Mouse (Mus musculus) erythroblast, embryonic 14.5 days (primary cell): ENCODE measurements around the gene Olfr620. TPM values are rescaled to one million over a fixed set of nuclear protein-coding genes. Genes with fewer than 3 reads are reported as not detected.

ENCODE experiments used
- H3K27me3 ChIP-seq: 2 replicates; pipeline ENCODE4 v1.6.1; 2012; ENCODE audit warnings: inconsistent platforms; ENCODE audit not compliant: control insufficient read depth
- H3K36me3 ChIP-seq: 2 replicates; pipeline ENCODE4 v1.6.1; 2012; ENCODE audit warnings: mild to moderate bottlenecking, inconsistent platforms; ENCODE audit not compliant: control insufficient read depth
- H3K4me1 ChIP-seq: 2 replicates; pipeline ENCODE4 v1.6.1; 2012; ENCODE audit warnings: inconsistent platforms; ENCODE audit not compliant: control insufficient read depth
- H3K4me3 ChIP-seq: replicated peaks from 2 replicates; pipeline ENCODE3; 2012; ENCODE audit warnings: moderate library complexity, mild to moderate bottlenecking, inconsistent platforms
- H3K9me3 ChIP-seq: 2 replicates; pipeline ENCODE4 v1.6.1; 2012; ENCODE audit warnings: low read length, inconsistent platforms, mixed read lengths; ENCODE audit not compliant: control insufficient read depth
- GATA1 ChIP-seq: IDR thresholded peaks from 2 replicates; pipeline ENCODE4 v1.6.1; 2012; ENCODE audit warnings: low read length, inconsistent platforms, mixed read lengths
- TAL1 ChIP-seq: IDR thresholded peaks from 3 replicates; pipeline ENCODE4 v1.6.1; 2012; ENCODE audit warnings: low read length, inconsistent platforms, mixed read lengths
- polyA plus RNA-seq: library from polyadenylated mRNA; stranded (reverse); fragments of >175 nt; gene quantifications from 2 replicates; pipeline ENCODE4 v1.2.3, GENCODE M21; 2012

The Olfr620 gene
- polyA plus RNA-seq, result not detected in 2 replicates

DNA sequence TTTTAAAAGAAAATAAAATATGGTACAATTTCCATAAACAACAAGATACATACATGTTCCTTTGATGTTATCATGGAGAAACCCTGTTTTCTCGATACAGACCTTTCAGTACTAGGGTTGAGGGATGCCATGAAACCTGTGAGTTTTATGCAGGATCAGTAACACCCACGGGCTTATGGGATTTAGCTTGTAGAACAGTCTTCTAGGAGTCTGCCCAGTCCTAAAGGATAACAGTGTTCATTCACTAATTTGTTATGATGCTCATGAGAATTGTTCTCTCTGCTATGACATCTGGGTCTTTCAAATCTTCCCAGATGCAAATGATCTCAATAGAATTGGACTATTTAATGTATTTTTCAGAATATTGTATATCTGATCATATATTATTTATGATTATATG, at the start of gene Olfr620:
Gene Olfr620, minus strand, starts transcription at position 101 of the 400 bp plus-strand sequence.
- TF ChIP-seq TAL1, result no peak
- TF ChIP-seq GATA1, result no peak
- Histone ChIP-seq H3K27me3 (no peaks in the 10 kb centered on the region), H3K4me3 (no peak within 1 kb of the TSS), H3K9me3 (no peaks in the 10 kb centered on the region), H3K36me3 (no peaks in the 10 kb centered on the region), H3K4me1 (no peaks in the 10 kb centered on the region)

DNA sequence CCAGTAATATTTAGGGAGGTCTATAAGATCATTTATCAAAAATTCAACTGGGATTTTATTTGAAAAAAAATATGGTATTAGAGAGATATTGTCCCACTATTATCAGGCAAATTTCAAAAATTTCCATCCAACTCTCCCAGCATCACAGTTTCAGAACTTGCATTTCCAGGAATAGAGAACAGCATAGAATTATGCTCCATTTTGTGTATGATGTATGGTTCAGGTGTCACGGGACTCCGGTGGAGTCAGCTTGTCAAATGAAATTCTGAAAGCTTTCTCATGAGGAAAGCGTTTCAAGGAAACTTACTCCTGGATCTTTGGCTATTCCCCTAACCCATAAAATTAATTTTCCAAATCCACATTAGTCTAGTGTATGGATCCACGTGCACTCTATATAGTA, 31.7 kb upstream of the Olfr620 start:
- H3K27me3 ChIP-seq, result no peaks in the 10 kb centered on the region

DNA sequence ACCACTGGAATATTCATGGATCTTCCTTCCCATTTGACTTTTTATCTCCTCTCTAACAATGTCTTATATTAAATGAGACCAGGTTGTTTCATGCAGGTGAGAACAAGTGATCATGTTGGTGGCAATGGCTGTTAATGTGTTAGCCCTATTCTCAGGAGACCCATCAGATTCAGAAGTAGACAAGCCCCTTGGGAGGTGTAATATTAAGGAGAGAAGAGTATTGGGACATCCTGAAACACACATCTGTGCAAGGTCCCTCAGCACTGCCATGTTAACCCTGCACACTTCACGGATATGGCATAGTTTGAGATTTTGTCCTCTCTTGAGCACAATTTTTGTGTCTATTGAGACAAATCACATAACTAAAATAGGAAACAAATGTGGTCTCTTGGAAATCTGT, 30.3 kb upstream of the Olfr620 start, which contains the start of gene Olfr622:
Gene Olfr622, minus strand, starts transcription at position 101 of the 400 bp plus-strand sequence.
- Histone ChIP-seq H3K4me1 (no peaks in the 10 kb centered on the region), H3K4me3 (no peak within 1 kb of the TSS), H3K27me3 (no peaks in the 10 kb centered on the region), H3K36me3 (no peaks in the 10 kb centered on the region), H3K9me3 (no peaks in the 10 kb centered on the region)
- no peak for TF ChIP-seq GATA1
- TF ChIP-seq TAL1, result no peak

More for the DNA sequence above, 31.7 kb upstream of the Olfr620 start:
- H3K36me3 ChIP-seq, result no peaks in the 10 kb centered on the region
- no peaks in the 10 kb centered on the region for H3K4me1 ChIP-seq
- H3K9me3 ChIP-seq, result no peaks in the 10 kb centered on the region
- TF ChIP-seq TAL1, result no peak
- no peak for TF ChIP-seq GATA1
- no peak overlapping the region for H3K4me3 ChIP-seq

DNA sequence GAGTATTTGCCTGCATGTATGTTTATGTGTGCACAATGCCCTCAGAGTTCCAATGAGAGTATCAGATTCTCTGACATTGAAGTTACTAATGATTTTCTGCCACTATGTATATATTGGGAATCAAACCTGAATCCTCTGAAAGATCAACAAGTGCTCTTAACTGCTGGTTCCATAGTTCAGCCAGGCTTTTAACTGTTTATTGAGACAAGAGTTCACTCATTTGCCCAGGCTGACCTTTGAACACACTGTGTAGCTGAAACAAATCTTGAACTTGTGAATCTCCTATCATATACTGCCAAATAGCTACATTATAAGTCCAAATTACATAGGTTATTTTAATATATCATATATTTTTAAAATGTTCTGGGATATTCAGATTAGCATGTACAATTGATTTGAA, 24.5 kb upstream of the Olfr620 start:
- no peaks in the 10 kb centered on the region for H3K4me1 ChIP-seq
- no peaks in the 10 kb centered on the region for H3K27me3 ChIP-seq
- no peaks in the 10 kb centered on the region for H3K9me3 ChIP-seq
- no peak for TF ChIP-seq TAL1
- TF ChIP-seq GATA1, result no peak
- no peak overlapping the region for H3K4me3 ChIP-seq
- no peaks in the 10 kb centered on the region for H3K36me3 ChIP-seq

DNA sequence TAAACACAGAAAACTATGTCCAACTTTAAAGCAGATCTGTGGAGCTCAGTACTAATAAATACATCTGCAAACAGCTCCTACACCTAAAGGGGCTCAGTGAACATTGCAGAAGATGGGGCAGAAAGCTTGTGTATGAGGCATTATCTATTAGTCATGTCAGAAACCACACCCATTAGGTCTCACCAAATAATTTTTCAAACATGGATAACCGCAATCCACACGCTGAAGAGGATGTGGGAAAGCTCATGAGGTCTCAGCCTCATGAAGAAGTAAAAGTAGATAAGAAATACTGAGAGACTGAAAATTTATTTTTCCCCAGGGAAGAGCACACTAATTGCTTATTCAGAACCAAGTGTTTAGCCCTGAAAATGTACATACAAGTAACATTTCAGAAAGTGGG, 4.9 kb downstream of the Olfr620 start:
- H3K9me3 ChIP-seq, result no peaks in the 10 kb centered on the region
- H3K36me3 ChIP-seq, result no peaks in the 10 kb centered on the region
- no peak overlapping the region for H3K4me3 ChIP-seq
- no peaks in the 10 kb centered on the region for H3K27me3 ChIP-seq
- TF ChIP-seq GATA1 (no peak), TAL1 (no peak)
- H3K4me1 ChIP-seq, result no peaks in the 10 kb centered on the region

DNA sequence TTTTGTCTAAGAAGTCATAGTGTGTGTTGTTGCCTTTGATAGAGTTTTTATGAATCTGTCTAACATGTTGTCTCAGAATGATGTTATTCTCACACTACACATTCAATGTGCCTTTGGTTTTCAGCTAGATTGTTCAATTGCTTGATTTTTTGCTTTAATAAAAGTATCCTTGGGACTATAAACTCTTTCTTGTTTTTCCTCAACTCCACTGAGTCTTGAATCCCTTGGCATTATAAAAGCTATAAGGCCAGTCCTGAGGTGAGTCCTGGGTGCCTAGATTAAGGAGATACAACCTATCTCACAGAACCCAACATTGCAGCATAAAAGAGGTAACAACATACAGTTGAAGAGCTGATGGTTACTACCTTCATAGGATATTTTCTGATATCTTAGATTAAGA, 12.1 kb downstream of the Olfr620 start, which contains the start of gene Olfr619:
Gene Olfr619, plus strand, starts transcription at position 301 of the 400 bp plus-strand sequence.
- no peaks in the 10 kb centered on the region for H3K36me3 ChIP-seq
- no peaks in the 10 kb centered on the region for H3K27me3 ChIP-seq
- no peaks in the 10 kb centered on the region for H3K4me1 ChIP-seq
- H3K4me3 ChIP-seq, result no peak within 1 kb of the TSS
- H3K9me3 ChIP-seq, result no peaks in the 10 kb centered on the region
- TF ChIP-seq TAL1 (no peak), GATA1 (no peak)

DNA sequence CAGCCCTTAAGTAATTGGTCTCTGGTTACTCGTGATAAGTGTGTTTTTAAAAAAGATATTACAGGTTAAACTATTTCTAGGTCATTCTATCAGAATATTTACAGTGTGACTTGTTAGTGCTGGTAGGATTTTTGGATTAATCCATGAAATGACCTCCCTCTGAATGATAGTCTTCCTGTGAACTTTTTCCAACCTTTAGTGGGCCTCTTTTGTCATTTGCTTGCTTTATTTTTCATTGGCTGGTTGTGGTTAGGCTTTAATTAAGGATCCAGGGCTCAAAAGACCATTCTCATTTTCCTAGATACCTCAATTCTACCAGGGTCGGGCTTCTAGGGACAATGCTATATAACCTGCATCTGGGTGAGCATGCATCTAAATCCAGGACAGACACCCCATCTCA, 22.5 kb downstream of the Olfr620 start, which contains the start of gene Olfr618:
Gene Olfr618, plus strand, starts transcription at position 301 of the 400 bp plus-strand sequence.
- no peaks in the 10 kb centered on the region for H3K4me1 ChIP-seq
- no peaks in the 10 kb centered on the region for H3K9me3 ChIP-seq
- no peaks in the 10 kb centered on the region for H3K27me3 ChIP-seq
- H3K36me3 ChIP-seq, result no peaks in the 10 kb centered on the region
- H3K4me3 ChIP-seq, result no peak within 1 kb of the TSS
- TF ChIP-seq TAL1 (no peak), GATA1 (no peak)

DNA sequence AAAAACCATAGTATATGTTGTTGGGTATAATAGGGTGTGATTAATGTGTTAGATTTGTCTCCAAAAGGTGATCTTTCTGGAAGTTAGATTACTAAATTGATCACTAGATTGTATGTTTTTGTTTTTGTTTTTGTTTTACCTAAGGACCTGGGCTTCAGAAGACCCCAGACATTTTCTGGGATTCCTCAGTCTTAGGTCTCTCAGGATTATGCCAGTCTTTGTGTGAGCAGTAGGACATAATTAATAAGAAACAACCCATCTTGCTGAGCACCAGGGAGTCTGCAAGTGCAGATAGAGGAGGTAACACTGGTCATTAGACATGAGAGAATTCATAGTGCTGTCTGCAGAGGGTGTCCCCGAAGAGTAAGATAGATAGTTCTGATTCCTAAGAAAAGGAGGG, 39.6 kb downstream of the Olfr620 start, which contains the start of gene Olfr617:
Gene Olfr617, plus strand, starts transcription at position 301 of the 400 bp plus-strand sequence.
- no peaks in the 10 kb centered on the region for H3K4me1 ChIP-seq
- H3K27me3 ChIP-seq, result no peaks in the 10 kb centered on the region
- no peaks in the 10 kb centered on the region for H3K36me3 ChIP-seq
- H3K4me3 ChIP-seq, result no peak within 1 kb of the TSS
- TF ChIP-seq GATA1 (no peak), TAL1 (no peak)
- no peaks in the 10 kb centered on the region for H3K9me3 ChIP-seq

DNA sequence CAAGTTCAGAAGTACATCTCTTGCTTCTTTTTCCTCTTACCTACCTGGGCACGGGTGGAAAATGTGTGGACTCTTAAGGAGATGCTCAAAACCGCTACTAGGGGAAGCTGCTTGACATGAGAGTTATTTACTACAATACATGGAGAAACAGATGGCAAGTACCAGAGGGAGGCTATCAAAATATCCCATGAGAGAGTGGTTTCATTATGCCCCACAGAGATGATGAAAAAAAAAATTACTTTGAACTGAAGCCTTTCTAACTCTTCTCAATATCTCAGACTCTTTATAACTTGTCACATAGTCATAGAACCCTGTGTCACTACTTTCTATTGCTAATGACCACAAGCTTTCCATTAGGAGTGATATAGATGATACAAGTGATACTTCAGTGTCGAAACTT, 43.3 kb downstream of the Olfr620 start, which contains the start of gene Olfr616:
Gene Olfr616, minus strand, starts transcription at position 101 of the 400 bp plus-strand sequence.
- Histone ChIP-seq H3K4me1 (no peaks in the 10 kb centered on the region), H3K36me3 (no peaks in the 10 kb centered on the region), H3K9me3 (no peaks in the 10 kb centered on the region), H3K27me3 (no peaks in the 10 kb centered on the region), H3K4me3 (no peak within 1 kb of the TSS)
- no peak for TF ChIP-seq TAL1
- TF ChIP-seq GATA1, result no peak

DNA sequence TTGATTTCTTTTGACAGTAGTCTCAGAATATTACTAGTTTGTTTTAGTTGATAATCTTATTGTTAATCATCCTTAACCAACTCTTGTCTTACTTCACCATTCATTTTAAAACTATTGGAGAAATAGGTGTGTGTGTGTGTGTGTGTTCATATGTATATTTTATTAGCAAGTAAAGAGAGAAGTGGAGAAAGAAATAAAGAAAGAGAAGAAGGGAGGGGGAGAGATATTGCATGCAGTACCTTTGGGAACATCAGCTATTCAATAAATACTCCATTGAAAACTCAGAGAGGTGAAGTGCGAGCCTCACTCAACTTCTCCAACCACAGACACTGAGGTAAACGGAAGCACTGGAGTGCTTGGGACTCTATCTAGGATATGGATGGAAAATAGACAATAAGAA, 56.6 kb downstream of the Olfr620 start, which contains the start of gene Olfr615:
Gene Olfr615, plus strand, starts transcription at position 301 of the 400 bp plus-strand sequence.
- no peaks in the 10 kb centered on the region for H3K36me3 ChIP-seq
- H3K27me3 ChIP-seq, result no peaks in the 10 kb centered on the region
- TF ChIP-seq GATA1, result no peak
- no peak for TF ChIP-seq TAL1
- no peaks in the 10 kb centered on the region for H3K4me1 ChIP-seq
- H3K4me3 ChIP-seq, result no peak within 1 kb of the TSS
- H3K9me3 ChIP-seq, result no peaks in the 10 kb centered on the region

Other genes starting within 250 kb of the Olfr620 start
- gene Olfr601, start 249.9 kb downstream of the Olfr620 start, polyA plus RNA-seq, result not detected in 2 replicates
- gene Olfr603, start 226.4 kb downstream of the Olfr620 start, polyA plus RNA-seq, result not detected in 2 replicates
- gene Usp17lc, start 197.5 kb downstream of the Olfr620 start, polyA plus RNA-seq, result not detected in 2 replicates
- gene Olfr605, start 167.1 kb downstream of the Olfr620 start, polyA plus RNA-seq, result not detected in 2 replicates
- not detected in 2 replicates for gene Olfr606, start 163.5 kb downstream of the Olfr620 start, polyA plus RNA-seq
- not detected in 2 replicates for gene Olfr607, start 148.4 kb downstream of the Olfr620 start, polyA plus RNA-seq
- gene Olfr608, start 142.7 kb downstream of the Olfr620 start, polyA plus RNA-seq, result not detected in 2 replicates
- not detected in 2 replicates for gene Olfr609, start 114.5 kb downstream of the Olfr620 start, polyA plus RNA-seq
- gene Olfr610, start 100.4 kb downstream of the Olfr620 start, polyA plus RNA-seq, result not detected in 2 replicates
- not detected in 2 replicates for gene Olfr611, start 91.7 kb downstream of the Olfr620 start, polyA plus RNA-seq
- gene Olfr612, start 69.8 kb downstream of the Olfr620 start, polyA plus RNA-seq, result not detected in 2 replicates
- not detected in 2 replicates for gene Olfr613, start 64.5 kb downstream of the Olfr620 start, polyA plus RNA-seq
- not detected in 2 replicates for gene Olfr615, start 56.5 kb downstream of the Olfr620 start, polyA plus RNA-seq
- not detected in 2 replicates for gene Olfr616, start 43.4 kb downstream of the Olfr620 start, polyA plus RNA-seq
- not detected in 2 replicates for gene Olfr617, start 39.5 kb downstream of the Olfr620 start, polyA plus RNA-seq
- gene Olfr618, start 22.4 kb downstream of the Olfr620 start, polyA plus RNA-seq, result not detected in 2 replicates
- not detected in 2 replicates for gene Olfr619, start 12.0 kb downstream of the Olfr620 start, polyA plus RNA-seq
- gene Olfr622, start 30.2 kb upstream of the Olfr620 start, polyA plus RNA-seq, result not detected in 2 replicates
- not detected in 2 replicates for gene Olfr623, start 51.2 kb upstream of the Olfr620 start, polyA plus RNA-seq
- gene Olfr624, start 58.7 kb upstream of the Olfr620 start, polyA plus RNA-seq, result not detected in 2 replicates
- gene Olfr625-ps1, start 70.2 kb upstream of the Olfr620 start, polyA plus RNA-seq, result not detected in 2 replicates
- gene Olfr243, start 102.1 kb upstream of the Olfr620 start, polyA plus RNA-seq, result not detected in 2 replicates
- gene Olfr628, start 117.8 kb upstream of the Olfr620 start, polyA plus RNA-seq, result not detected in 2 replicates
- not detected in 2 replicates for gene Olfr629, start 132.4 kb upstream of the Olfr620 start, polyA plus RNA-seq
- not detected in 2 replicates for gene Olfr630, start 144.8 kb upstream of the Olfr620 start, polyA plus RNA-seq
- not detected in 2 replicates for gene Olfr69, start 159.1 kb upstream of the Olfr620 start, polyA plus RNA-seq
- gene Olfr68, start 167.2 kb upstream of the Olfr620 start, polyA plus RNA-seq, result 0.02 TPM in 1 of 2 replicates, not detected in the other
- gene Olfr67, start 179.3 kb upstream of the Olfr620 start, polyA plus RNA-seq, result not detected in 2 replicates
- 22,007 and 54,805 TPM in 2 replicates for gene Hbb-bt, start 201.5 kb upstream of the Olfr620 start, polyA plus RNA-seq
- gene Hbb-bs, start 215.6 kb upstream of the Olfr620 start, polyA plus RNA-seq, result 263,491 and 269,873 TPM in 2 replicates
- gene Hbb-bh2, start 228.0 kb upstream of the Olfr620 start, polyA plus RNA-seq, result 0.10 TPM in 1 of 2 replicates, not detected in the other
- 4.0 and 4.3 TPM in 2 replicates for gene Hbb-bh1, start 230.6 kb upstream of the Olfr620 start, polyA plus RNA-seq
- 85.0 and 543 TPM in 2 replicates for gene Hbb-y, start 240.7 kb upstream of the Olfr620 start, polyA plus RNA-seq